Mouse (Mus musculus) CH12.LX (cell line): ENCODE results near the gene Asap2. TPM values are rescaled to one million over a fixed set of nuclear protein-coding genes. Genes with fewer than 3 reads are reported as not detected.

Source experiments
- DNase-seq: peaks from one replicate; pipeline ENCODE4 v3.0.0-alpha.2; 2013; ENCODE audit errors: extremely low read depth
- H3K27ac ChIP-seq: 2 replicates; pipeline ENCODE4 v1.5.1; 2012; ENCODE audit warnings: low read depth, mild to moderate bottlenecking, control low read depth, moderate library complexity; ENCODE audit not compliant: insufficient read depth
- H3K27me3 ChIP-seq: replicated peaks from 2 replicates; pipeline ENCODE3; 2012; ENCODE audit warnings: inconsistent platforms
- H3K36me3 ChIP-seq, 2 experiments: replicated peaks in 1 of 2; 2 replicates each; pipeline versions ENCODE3 to v1.6.1; 2012; ENCODE audit warnings: inconsistent platforms in 1 of 2, low read length in 1 of 2, mild to moderate bottlenecking in 1 of 2, mixed read lengths in 1 of 2, moderate library complexity in 1 of 2; ENCODE audit not compliant: control insufficient read depth in 1 of 2, insufficient read depth in 1 of 2
- H3K4me1 ChIP-seq, 2 experiments: 2 replicates each; pipeline ENCODE4 v1.6.1; 2012; ENCODE audit warnings: inconsistent platforms in 1 of 2, moderate library complexity in 1 of 2; ENCODE audit not compliant: insufficient read depth in 2 of 2, control insufficient read depth in 1 of 2
- H3K4me2 ChIP-seq: 2 replicates; pipeline ENCODE4 v1.6.1; 2012; ENCODE audit warnings: low read depth, mild to moderate bottlenecking, control low read depth; ENCODE audit not compliant: poor library complexity, insufficient read depth, severe bottlenecking
- H3K4me3 ChIP-seq, 3 experiments: fragments of 150-350 bp in 1 of 3; sonication (generic) in 1 of 3; replicated peaks in 1 of 3; 2 replicates each; pipeline versions ENCODE3 to v1.5.1; 2011 to 2012; ENCODE audit warnings: low read depth in 2 of 3, low read length in 2 of 3, mild to moderate bottlenecking in 2 of 3, moderate library complexity in 2 of 3, control low read depth in 1 of 3, improper control_type of control experiment in 1 of 3, inconsistent platforms in 1 of 3, mixed read lengths in 1 of 3; ENCODE audit not compliant: poor library complexity in 1 of 3
- H3K79me2 ChIP-seq: replicated peaks from 2 replicates; pipeline ENCODE4 v1.6.1; 2012; ENCODE audit warnings: mild to moderate bottlenecking, moderate library complexity; ENCODE audit not compliant: control insufficient read depth, poor library complexity, insufficient read depth, severe bottlenecking; ENCODE audit errors: extremely low read depth
- H3K9ac ChIP-seq: 2 replicates; pipeline ENCODE4 v1.6.1; 2012; ENCODE audit warnings: low read depth, mild to moderate bottlenecking, control low read depth, moderate library complexity; ENCODE audit not compliant: insufficient read depth
- H3K9me3 ChIP-seq: replicated peaks from 2 replicates; pipeline ENCODE3; 2012; ENCODE audit warnings: low read length, inconsistent platforms, mixed read lengths
- BHLHE40 ChIP-seq: IDR thresholded peaks from 2 replicates; pipeline ENCODE4 v1.6.1; 2011; ENCODE audit warnings: mild to moderate bottlenecking, low read depth, low read length, improper control_type of control experiment
- CTCF ChIP-seq, 2 experiments: IDR thresholded peaks in 1 of 2; conservative IDR thresholded peaks in 1 of 2; 2 replicates each; pipeline ENCODE4 v1.5.1; 2011 to 2012; ENCODE audit warnings: low read depth in 2 of 2, low read length in 2 of 2, improper control_type of control experiment in 1 of 2, inconsistent platforms in 1 of 2, mild to moderate bottlenecking in 1 of 2, moderate library complexity in 1 of 2
- E2F4 ChIP-seq: IDR thresholded peaks from 2 replicates; pipeline ENCODE4 v1.6.1; 2011; ENCODE audit warnings: low read depth, low read length, improper control_type of control experiment; ENCODE audit not compliant: insufficient replicate concordance
- ELF1 ChIP-seq: IDR thresholded peaks from 2 replicates; pipeline ENCODE4 v1.6.1; 2014; ENCODE audit warnings: low read depth, mild to moderate bottlenecking, inconsistent platforms, low read length, improper control_type of control experiment
- GABPA ChIP-seq: IDR thresholded peaks from 2 replicates; pipeline ENCODE4 v1.6.1; 2012; ENCODE audit warnings: low read depth, low read length, improper control_type of control experiment, inconsistent platforms; ENCODE audit not compliant: insufficient replicate concordance
- IRF4 ChIP-seq: IDR thresholded peaks from 2 replicates; pipeline ENCODE4 v1.6.1; 2014; ENCODE audit warnings: low read depth, mild to moderate bottlenecking, inconsistent platforms, low read length, improper control_type of control experiment
- JUN ChIP-seq: IDR thresholded peaks from 2 replicates; pipeline ENCODE4 v1.6.1; 2011; ENCODE audit warnings: low read depth, mild to moderate bottlenecking, low read length, improper control_type of control experiment, moderate library complexity; ENCODE audit not compliant: insufficient read depth
- KAT2A ChIP-seq: IDR thresholded peaks from 2 replicates; pipeline ENCODE4 v1.6.1; 2012; ENCODE audit warnings: low read length, improper control_type of control experiment, inconsistent platforms; ENCODE audit not compliant: insufficient replicate concordance
- MAFK ChIP-seq: IDR thresholded peaks from 2 replicates; pipeline ENCODE4 v1.6.1; 2011; ENCODE audit warnings: low read length, improper control_type of control experiment; ENCODE audit not compliant: insufficient replicate concordance
- MAZ ChIP-seq: IDR thresholded peaks from 2 replicates; pipeline ENCODE4 v1.6.1; 2012; ENCODE audit warnings: low read depth, mild to moderate bottlenecking, inconsistent platforms, low read length, improper control_type of control experiment, moderate library complexity
- MXI1 ChIP-seq: IDR thresholded peaks from 2 replicates; pipeline ENCODE4 v1.6.1; 2011; ENCODE audit warnings: mild to moderate bottlenecking, low read depth, low read length, improper control_type of control experiment
- MYC ChIP-seq: IDR thresholded peaks from 2 replicates; pipeline ENCODE4 v1.6.1; 2011; ENCODE audit warnings: low read depth, mild to moderate bottlenecking, improper control_type of control experiment, low read length
- PAX5 ChIP-seq: IDR thresholded peaks from 2 replicates; pipeline ENCODE4 v1.6.1; 2012; ENCODE audit warnings: low read length, inconsistent platforms, mixed read lengths
- POLR2A ChIP-seq: IDR thresholded peaks from 2 replicates; pipeline ENCODE4 v1.6.1; 2011; ENCODE audit warnings: low read depth, mild to moderate bottlenecking, improper control_type of control experiment, low read length
- POLR2AphosphoS2 ChIP-seq: IDR thresholded peaks from 2 replicates; pipeline ENCODE4 v1.6.1; 2011; ENCODE audit warnings: low read depth, low read length, improper control_type of control experiment
- RCOR1 ChIP-seq: conservative IDR thresholded peaks from 2 replicates; pipeline ENCODE4 v1.6.1; 2012; ENCODE audit warnings: low read depth, mild to moderate bottlenecking, inconsistent platforms, low read length, improper control_type of control experiment
- SIN3A ChIP-seq: IDR thresholded peaks from 2 replicates; pipeline ENCODE4 v1.6.1; 2012; ENCODE audit warnings: low read length, improper control_type of control experiment, inconsistent platforms
- SMC3 ChIP-seq: IDR thresholded peaks from 2 replicates; pipeline ENCODE4 v1.6.1; 2011; ENCODE audit warnings: low read depth, low read length, improper control_type of control experiment
- TBP ChIP-seq: conservative IDR thresholded peaks from 2 replicates; pipeline ENCODE4 v1.6.1; 2011; ENCODE audit warnings: low read depth, low read length, improper control_type of control experiment
- TCF12 ChIP-seq: IDR thresholded peaks from 2 replicates; pipeline ENCODE4 v1.6.1; 2014; ENCODE audit warnings: low read depth, mild to moderate bottlenecking, inconsistent platforms, low read length, improper control_type of control experiment
- UBTF ChIP-seq: IDR thresholded peaks from 2 replicates; pipeline ENCODE4 v1.6.1; 2012; ENCODE audit warnings: low read depth, mild to moderate bottlenecking, inconsistent platforms, low read length, improper control_type of control experiment, moderate library complexity
- USF1 ChIP-seq: IDR thresholded peaks from 2 replicates; pipeline ENCODE4 v1.6.1; 2014; ENCODE audit warnings: low read depth, mild to moderate bottlenecking, inconsistent platforms, low read length, improper control_type of control experiment
- USF2 ChIP-seq: conservative IDR thresholded peaks from 2 replicates; pipeline ENCODE4 v1.6.1; 2011; ENCODE audit warnings: low read depth, low read length, improper control_type of control experiment
- ZKSCAN1 ChIP-seq: IDR thresholded peaks from 2 replicates; pipeline ENCODE4 v1.6.1; 2012; ENCODE audit warnings: low read depth, inconsistent platforms, low read length, improper control_type of control experiment, borderline replicate concordance
- ZMIZ1 ChIP-seq: IDR thresholded peaks from 2 replicates; pipeline ENCODE4 v1.6.1; 2012; ENCODE audit warnings: low read depth, mild to moderate bottlenecking, inconsistent platforms, low read length, improper control_type of control experiment
- dilution Hi-C: fragments of 300-500 bp; cut with MboI; formaldehyde crosslinking; loops from 2 replicates; pipeline ENCODE4 v1.14.3; 2020; ENCODE audit warnings: low sequenced_read_pairs; ENCODE audit not compliant: extremely low pct_unique_long_range_greater_than_20kb, extremely low pct_ligation_motif_present
- in situ Hi-C: fragments of 300-500 bp; cut with MboI; formaldehyde crosslinking; loops from 3 replicates; pipeline ENCODE4 v1.14.3; 2019; ENCODE audit warnings: low sequenced_read_pairs, low pct_ligation_motif_present, low pct_unique_long_range_greater_than_20kb, mixed read lengths
- polyA plus RNA-seq: library from polyadenylated mRNA; unstranded; fragments of >175 nt; gene quantifications from 2 replicates; pipeline ENCODE4 v1.2.1, GENCODE M21; 2012; ENCODE audit warnings: low read depth; ENCODE audit not compliant: insufficient read length
- total RNA-seq, 2 experiments: library from RNA; depleted of rRNA; stranded (reverse); fragments of 300-350 nt in 1 of 2; fragments of >200 nt in 1 of 2; gene quantifications; 2 replicates each; pipeline ENCODE4 v1.2.3; 2012 to 2014

Asap2 gene
- total and polyA plus RNA-seq, 3 experiments, result 0.17 to 0.64 (median 0.17) TPM

DNA sequence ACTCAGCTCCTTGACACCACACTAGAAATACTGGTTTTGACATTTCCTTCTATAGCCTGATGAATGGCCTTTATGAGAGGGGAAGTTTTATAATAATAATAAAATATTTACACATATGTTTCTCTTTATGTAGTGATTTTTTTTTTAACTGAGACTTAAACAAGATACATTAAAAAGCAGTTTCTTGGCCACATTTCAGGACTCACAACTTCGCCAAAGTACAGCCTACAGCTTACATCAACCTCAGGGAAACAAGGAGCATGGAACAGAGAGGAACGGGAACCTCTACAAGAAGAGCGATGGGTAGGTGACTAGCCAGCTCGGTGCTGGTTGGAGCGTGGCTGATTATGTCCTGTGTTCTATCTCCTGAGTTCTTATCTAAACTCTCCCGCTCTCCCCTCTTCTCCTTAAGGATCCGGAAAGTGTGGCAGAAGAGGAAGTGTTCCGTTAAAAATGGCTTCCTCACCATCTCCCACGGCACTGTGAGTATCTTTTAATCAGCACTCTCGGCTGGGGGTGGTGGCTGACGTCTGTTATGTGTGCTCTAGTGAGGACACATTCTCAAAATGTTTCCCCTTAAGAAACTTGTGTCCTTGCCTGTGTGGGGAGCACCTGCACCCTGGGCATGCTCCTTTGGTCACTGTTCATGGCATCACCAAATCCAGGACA, 227.7 kb downstream of the Asap2 start:
- H3K36me3 ChIP-seq, result no peaks in the 10 kb centered on the region
- no peaks in the 10 kb centered on the region for H3K4me1 ChIP-seq
- H3K9me3 ChIP-seq, result no peaks in the 10 kb centered on the region
- H3K4me2 ChIP-seq, result no peak overlapping the region
- dilution Hi-C loops (no loop called here), in situ Hi-C loops (no loop called here)
- no peak overlapping the region for H3K9ac ChIP-seq
- no peaks in the 10 kb centered on the region for H3K27me3 ChIP-seq
- H3K79me2 ChIP-seq, result no peaks in the 10 kb centered on the region
- TF ChIP-seq SMC3 (no peak), MXI1 (no peak), MYC (no peak), USF1 (no peak), UBTF (no peak), MAFK (no peak), SIN3A (no peak), ELF1 (no peak), GABPA (no peak), E2F4 (no peak), ZMIZ1 (no peak), POLR2AphosphoS2 (no peak), PAX5 (no peak), POLR2A (no peak)
- TF ChIP-seq, all 38 proteins: peak for 0
- H3K4me3 ChIP-seq, result no peak overlapping the region
- H3K27ac ChIP-seq, result no peak overlapping the region
- DNase-seq, result no peak

DNA sequence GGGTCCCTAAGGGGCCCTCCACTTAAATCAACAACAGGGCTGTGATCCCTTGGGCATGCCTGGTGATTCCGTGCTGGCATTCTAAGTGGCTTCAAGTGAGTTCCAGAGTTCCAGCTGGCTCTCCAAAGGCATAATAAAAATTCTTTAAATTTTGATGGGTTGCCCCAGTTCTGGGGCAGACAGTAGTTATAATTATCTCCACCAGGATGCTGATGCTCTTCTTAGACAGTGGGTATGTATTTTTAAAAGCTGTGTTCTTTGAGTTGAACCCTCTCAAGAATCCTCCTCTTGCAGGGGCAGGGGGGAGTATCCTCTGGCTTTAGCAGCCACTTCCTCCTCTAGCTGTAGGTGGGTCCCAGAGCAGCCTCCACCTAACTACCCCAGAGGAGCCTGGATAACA, 230.3 kb downstream of the Asap2 start:
- H3K27ac ChIP-seq, result no peak overlapping the region
- no peaks in the 10 kb centered on the region for H3K4me1 ChIP-seq
- no peak overlapping the region for H3K4me3 ChIP-seq
- DNase-seq, result no peak
- no peak overlapping the region for H3K4me2 ChIP-seq
- no peaks in the 10 kb centered on the region for H3K9me3 ChIP-seq
- no peaks in the 10 kb centered on the region for H3K36me3 ChIP-seq
- H3K9ac ChIP-seq, result no peak overlapping the region
- H3K79me2 ChIP-seq, result no peaks in the 10 kb centered on the region
- TF ChIP-seq MXI1, result no peak
- TF ChIP-seq ZKSCAN1, result no peak
- no peak for TF ChIP-seq RCOR1
- TF ChIP-seq CTCF (conservative IDR thresholded peaks at IDR 0.05 in 1 of 2, IDR thresholded peaks at IDR 0.05 in 1 of 2; ENCODE audit: low read depth in 2 of 2, low read length in 2 of 2), result no peak
- TF ChIP-seq TBP, result no peak
- no peak for TF ChIP-seq JUN
- TF ChIP-seq KAT2A, result no peak
- no peak for TF ChIP-seq POLR2AphosphoS2
- TF ChIP-seq BHLHE40, result no peak
- TF ChIP-seq IRF4, result no peak
- TF ChIP-seq MYC, result no peak
- TF ChIP-seq USF2, result no peak
- no peak for TF ChIP-seq SIN3A
- TF ChIP-seq MAZ, result no peak
- TF ChIP-seq TCF12, result no peak
- H3K27me3 ChIP-seq, result no peaks in the 10 kb centered on the region
- in situ Hi-C loops, result no loop called here
- dilution Hi-C loops, result no loop called here
